Mouse (Mus musculus) erythroblast, embryonic 14.5 days (primary cell): ENCODE measurements around the gene Ptpdc1.

ENCODE experiments used
- GATA1 ChIP-seq: IDR thresholded peaks from 2 replicates; pipeline ENCODE4 v1.6.1; 2012; ENCODE audit warnings: low read length, inconsistent platforms, mixed read lengths
- TAL1 ChIP-seq: IDR thresholded peaks from 3 replicates; pipeline ENCODE4 v1.6.1; 2012; ENCODE audit warnings: low read length, inconsistent platforms, mixed read lengths

GRCm38 (mm10) chr13:48614525-48614924 lies 10.9 kb downstream of the Ptpdc1 start:
- TF ChIP-seq GATA1 (no peak), TAL1 (no peak)
